Mouse (Mus musculus) monocyte, adult 2 months (primary cell): ENCODE measurements around the gene Ccdc63.
A peak's percentile ranks its signal among the peaks of the same experiment; 100 is the strongest.

Source experiments
- DNase-seq, 2 experiments: peaks; one replicate each; pipeline ENCODE4 v3.0.0; 2022; ENCODE audit warnings: low spot score in 2 of 2, low read depth in 1 of 2

Ccdc63 gene

DNA sequence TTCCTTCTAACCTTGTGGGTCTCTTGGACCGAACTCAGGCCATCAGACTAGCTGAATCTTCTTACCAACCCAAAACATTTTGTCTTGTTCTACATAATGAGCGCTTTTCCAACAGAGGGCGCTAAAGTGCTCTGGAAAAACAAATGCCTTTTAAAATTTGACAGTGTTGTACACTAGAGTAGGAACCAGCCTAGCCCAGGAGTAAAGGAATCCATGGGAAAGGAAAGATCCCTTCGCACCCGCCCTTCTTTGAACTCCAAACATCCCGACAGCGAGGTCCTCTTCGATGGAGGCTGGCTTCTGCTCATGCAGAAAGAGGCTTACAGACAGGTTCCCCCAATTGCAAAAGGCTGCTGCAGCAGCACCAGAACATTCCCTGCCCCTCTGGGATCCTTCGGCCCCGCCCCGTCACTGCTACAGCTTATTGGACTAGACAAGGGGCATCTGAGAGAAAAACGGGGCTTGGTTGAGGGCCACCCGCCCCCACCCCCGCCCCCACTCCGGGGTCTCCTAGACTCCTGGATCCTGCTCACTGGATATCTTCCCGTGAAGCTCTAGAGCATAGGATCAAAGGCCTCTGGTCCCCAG is 11.5 kb downstream of the Ccdc63 start:
- DNase-seq, result no peak

- no peak for DNase-seq
Measured at GRCm38 (mm10) chr5:122125211-122125760, 15.3 kb downstream of the Ccdc63 start.

GRCm38 (mm10) chr5:122116243-122116642 is 24.4 kb downstream of the Ccdc63 start:
- DNase-seq, result no peak

DNA sequence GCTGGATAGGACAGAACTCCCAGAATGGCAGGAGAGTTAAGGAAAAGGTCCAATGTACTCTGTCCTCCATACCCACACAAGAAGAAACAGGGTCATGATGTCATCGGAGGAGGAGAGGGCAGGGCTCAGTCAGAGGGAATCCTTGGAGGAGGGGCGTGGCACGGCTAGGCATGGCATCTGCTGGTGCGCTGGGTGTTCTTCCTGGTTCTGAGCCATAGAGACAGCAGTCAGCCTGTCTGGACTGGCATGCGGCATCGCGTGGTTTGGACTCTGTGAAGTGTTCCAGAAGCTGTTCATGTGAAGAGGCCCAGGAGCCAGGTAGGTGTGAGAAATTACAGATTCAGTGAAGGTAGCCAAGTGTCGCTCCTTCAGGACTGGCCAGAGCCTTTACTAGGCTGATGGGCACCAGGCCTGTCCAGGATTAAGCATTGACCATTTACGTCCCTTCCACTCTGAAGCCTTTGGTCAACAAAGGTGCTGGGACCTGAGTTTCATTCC is 25.3 kb downstream of the Ccdc63 start:
- DNase-seq, result no peak

DNA sequence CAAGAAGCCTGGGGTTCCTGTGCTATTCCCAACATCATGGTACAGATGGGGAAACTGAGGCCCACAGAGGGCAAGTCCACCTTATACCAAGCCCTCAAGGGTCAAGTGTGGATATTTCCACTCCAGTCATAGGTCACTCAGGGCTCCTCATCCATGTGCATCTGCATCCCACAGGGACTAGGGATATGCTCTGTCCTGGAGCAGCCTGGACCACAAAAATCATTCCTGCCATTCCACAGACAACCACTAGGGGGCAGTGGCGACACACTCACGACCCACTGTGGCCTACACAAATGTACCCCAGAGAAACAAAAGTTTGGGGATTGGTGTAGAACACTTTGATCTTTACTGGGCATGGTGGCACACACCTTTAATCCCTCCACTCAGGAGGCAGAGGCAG is 26.4 kb downstream of the Ccdc63 start:
- DNase-seq, result peak in 1 of 2 experiments; percentile 37

DNA sequence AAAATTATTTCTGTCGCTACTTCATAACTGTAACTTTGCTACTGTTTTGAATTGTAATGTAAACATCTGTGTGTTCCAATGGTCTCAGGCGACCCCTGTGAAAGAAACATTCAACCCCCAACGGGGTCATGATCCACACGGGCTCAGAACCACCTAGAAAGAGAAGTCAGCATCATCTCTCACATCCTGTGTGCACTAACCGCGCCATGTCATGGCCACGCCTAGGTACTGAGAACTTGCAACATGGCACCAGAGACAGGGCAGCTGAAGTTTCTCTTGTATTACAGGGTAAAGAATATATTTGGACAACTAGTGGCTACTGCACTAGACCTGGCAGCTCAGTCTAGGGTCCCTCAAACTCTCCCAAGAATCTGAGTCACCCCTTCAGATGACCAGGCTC is 27.2 kb downstream of the Ccdc63 start:
- DNase-seq, result no peak

- no peak for DNase-seq
Measured at GRCm38 (mm10) chr5:122111933-122112248, 28.7 kb downstream of the Ccdc63 start.

DNA sequence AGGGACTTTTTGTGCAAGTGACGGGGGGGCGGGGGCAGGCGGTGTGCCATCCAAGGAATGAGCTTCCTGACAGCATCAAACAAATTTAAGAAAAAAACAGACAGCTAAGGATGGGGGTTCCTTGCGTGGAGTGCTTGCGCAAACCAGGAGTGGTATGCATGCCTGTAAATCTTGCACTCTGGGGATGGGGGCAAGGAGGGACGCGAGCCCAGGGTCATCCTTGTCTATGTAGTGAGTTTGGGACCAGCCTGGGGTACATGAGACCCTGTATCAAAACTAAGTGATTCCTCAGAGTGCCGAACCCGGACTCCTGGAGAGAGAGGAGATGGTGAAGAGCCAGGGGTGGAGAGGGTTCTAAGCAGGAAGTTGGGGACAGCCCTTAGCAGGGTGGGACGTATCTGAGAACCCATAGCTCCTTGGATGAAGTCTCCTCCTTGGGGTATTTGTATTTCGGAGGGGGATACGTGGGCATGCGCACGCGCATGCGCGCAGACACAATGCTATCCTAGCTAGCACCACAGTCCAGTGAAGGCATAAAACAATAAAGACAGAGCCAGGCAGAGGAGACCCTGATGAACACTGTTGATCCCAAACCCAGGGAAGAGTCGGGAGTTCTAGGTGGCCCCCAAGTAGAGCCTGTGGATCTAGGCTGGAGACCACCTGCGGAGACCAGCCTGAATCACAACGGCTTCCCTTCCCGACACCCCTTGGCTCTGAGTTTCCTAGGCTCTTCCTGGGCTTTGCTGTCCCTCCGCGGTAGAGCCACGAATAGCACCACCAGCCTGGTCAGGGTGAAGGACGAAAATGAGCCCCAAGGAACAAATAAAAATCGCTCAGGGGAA is 29.3 kb downstream of the Ccdc63 start:
- DNase-seq, result no peak

DNA sequence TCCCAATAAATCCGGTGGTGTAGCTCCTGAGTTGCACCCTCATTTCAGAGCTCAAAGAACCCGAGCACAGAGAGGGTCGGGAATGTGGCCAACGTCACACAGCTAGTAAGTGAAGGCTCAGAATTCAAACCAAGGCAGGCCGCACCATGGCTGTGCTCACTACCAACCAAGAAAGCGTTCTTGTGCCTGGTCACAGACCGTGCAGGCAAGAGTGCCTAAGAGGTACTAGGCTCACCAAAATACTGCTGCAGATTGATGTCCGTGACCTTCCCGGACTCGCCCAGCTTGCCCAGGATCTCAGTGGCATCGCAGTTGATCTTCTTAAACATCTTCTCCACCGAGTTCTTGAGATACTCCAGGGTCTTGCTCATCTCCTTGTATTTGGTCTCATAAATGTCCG is 30.0 kb downstream of the Ccdc63 start:
- no peak for DNase-seq

DNA sequence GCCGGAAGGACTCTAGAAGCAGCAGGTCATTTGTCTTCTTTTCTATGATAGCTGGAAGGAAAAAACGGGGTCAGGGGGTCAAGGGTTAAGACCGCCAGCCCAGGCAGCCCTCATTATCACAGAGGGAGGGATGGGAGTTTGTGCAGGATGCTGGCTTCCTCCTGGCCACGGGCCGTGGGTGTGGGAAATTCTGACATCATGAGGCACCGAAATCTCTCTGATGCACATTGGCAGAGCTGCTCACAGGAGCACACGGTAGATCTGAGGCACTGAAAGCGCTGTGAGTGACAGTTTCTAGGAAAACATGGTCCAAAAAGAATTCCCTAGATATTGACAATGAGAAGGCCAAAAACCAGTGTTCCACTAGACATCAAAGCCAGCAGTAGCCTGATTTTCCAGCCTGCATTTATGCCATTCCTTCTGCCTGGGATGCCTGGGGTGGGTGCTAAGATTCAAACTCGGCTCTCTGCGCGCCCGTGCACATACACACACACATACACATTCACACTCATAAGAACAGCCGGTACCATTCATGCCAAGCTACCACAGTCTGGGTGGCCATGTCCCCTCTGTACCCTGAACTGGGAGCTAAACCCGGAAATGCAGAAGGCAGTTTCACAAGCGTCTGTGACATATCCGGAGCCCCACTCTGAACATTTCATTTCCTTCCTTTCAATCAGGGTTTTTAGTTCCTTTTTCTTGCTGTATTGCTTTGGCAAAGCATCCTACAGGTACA is 31.1 kb downstream of the Ccdc63 start:
- no peak for DNase-seq

DNA sequence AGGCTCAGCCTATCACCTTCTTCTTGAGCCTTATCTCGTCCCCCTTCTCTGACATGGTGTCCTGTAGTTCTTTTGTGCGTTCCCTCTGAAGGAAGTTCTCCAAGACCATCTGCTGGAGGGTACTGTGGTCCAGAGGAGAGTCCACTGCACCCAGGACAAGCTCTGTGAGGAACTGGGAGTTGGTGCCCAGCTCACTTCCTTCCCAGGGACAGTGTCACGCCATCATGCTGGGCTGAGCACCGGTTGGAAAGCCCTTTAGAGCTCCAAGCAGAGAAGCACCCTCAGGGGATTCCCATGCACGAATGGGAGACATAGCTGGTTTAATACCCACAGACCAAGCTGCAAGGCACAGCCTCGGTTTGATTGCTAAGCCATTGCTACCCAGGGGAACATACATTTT is 32.5 kb downstream of the Ccdc63 start:
- no peak for DNase-seq

GRCm38 (mm10) chr5:122106212-122106611 is 34.4 kb downstream of the Ccdc63 start:
- no peak for DNase-seq

DNA sequence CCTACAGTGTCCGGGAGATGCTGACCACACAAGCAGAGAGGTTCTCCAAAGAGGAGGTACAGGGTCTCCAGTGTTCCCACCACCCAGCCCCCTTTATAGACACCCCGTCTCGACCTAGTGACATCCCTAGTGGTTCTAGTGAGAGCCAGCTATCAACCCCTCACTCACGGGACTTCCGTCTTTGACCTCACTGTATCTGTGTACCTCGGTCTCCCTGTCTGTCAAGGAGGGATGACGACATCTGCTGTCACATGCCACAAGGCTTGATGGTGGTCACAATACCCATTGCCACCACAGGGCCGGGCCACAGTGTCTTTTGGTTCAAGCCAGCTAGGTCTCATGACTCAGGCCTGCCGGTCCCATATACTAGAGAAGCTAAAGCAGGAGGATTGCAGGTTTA is 35.6 kb downstream of the Ccdc63 start:
- no peak for DNase-seq

- DNase-seq, result no peak
Measured at GRCm38 (mm10) chr5:122104201-122104600, 36.4 kb downstream of the Ccdc63 start.

DNA sequence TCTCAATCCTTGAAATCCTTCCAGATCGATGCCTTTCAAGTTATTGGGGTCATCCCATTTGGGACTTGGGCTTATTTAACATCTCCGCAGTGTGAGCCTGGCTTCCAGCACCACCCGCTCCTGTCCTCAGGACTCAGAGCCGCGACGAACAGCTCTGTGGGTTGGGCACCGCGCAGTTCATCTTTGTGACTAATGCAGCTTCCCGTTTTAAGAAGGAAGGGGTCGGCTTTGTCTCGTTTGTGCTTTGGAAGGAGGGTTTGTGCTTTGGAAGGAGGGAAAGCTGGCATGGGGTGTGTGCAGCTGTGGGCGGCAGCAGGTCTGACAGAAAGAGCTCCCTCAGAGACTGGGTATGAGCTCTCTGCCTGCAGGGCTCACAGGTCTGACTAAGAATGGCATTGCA is 37.5 kb downstream of the Ccdc63 start:
- DNase-seq, result no peak

DNA sequence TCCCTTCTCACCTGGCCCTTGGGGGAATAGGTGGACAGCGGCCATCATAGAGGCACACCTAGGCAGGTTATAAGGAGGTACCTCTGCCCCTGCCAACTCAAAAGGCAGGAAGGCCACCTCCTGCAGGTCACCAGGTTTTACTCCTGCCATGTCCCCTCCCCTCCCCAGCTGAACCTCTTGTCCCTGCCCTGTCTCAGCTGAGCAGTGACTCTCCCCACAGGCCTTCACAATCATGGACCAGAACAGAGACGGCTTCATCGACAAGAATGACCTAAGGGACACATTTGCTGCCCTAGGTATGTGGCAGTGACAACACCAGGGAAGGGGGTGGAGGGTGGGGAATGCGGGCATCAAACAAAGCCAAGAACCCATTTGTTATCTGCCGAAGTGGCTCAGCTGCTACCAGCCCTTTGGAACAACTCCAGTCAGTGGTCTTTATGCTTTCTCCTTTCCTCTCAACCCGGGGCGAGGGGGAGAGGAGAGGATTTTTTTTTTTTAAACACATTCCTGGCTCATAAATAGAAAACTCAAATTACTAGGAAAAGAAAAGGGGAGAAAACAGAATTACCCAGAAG is 38.1 kb downstream of the Ccdc63 start:
- no peak for DNase-seq

GRCm38 (mm10) chr5:122094439-122094838 is 46.2 kb downstream of the Ccdc63 start:
- DNase-seq, result no peak

- DNase-seq, result no peak
Measured at GRCm38 (mm10) chr5:122093734-122094133, 46.9 kb downstream of the Ccdc63 start.

- no peak for DNase-seq
Measured at GRCm38 (mm10) chr5:122092794-122093193, 47.8 kb downstream of the Ccdc63 start.

DNA sequence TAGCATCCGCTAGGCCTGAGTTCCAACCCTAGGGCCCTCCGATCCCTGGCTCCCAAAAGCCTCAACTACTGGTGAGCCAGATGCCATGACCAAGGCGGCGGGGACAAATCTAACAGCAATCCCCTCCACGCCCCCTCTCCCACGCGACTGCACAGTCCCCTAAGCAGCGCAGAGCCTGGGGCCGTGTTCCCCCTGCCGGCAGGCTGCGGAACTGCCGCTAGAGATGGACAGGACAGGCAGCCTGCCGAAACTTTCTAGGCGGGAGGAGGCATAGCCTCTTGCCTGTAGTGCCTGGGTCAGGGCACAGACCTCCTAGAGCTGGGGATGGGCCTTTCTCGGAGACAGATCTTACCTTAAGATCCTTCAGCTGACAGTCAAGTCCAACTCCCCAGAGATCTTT is 49.6 kb downstream of the Ccdc63 start:
- no peak for DNase-seq

DNA sequence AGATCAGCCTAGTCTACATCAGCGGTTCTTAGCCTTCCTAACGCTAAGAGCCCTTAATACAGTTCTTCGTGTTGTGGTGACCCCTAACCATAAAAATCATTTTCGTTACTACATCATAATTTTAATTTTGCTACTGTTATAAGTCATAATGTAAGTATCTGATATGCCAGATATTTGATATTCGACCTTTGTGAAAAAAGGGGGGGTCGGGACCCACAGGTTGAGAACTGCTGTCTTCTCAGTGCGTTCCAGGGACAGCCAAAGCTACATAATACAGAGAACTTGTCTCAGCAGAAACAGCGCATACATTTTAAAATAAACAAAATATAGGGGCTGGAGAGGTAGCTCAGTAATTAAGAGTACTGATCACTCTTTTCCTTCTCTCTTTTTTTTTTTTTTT is 51.0 kb downstream of the Ccdc63 start:
- no peak for DNase-seq
